ENCODE assay signal across 9 mouse cellular contexts in genomic region chr6:125493147-125493546, GRCm38 (mm10). TPM values are rescaled to one million over a fixed set of nuclear protein-coding genes. Genes with fewer than 3 reads are reported as not detected.
A peak's percentile ranks its signal among the peaks of the same experiment; 100 is the strongest.
DNase-seq lines count a peak whose midpoint lies in the region; ATAC-seq and TF ChIP-seq lines count a peak whose summit lies in the region.
"Had no signal": no experiment of that assay in that cellular context is flagged by ENCODE, and none has a peak within 500 bp of the region (broad histone marks: within the 10 kb centered on the region; RNA-seq: fewer than 3 reads in every experiment).

No protein-coding gene starts in this region.

- peak overlapping the region; percentile 84; the same call in 1 of the 2 replicates for H3K4me2 ChIP-seq in hindbrain, embryonic 11.5 days (replicated peaks; ENCODE audit: low read depth, low read length)
- peak overlapping the region; percentile 75 for H3K4me2 ChIP-seq in lung, postnatal 0 days (replicated peaks; ENCODE audit: low read depth, low read length)

- 54% methylated on average over 5 of the region's 5 CpGs for WGBS in hindbrain, embryonic 11.5 days
- 23% methylated on average over 5 of the region's 5 CpGs for WGBS in lung, postnatal 0 days

- peaks cover 21% of the 10 kb centered on the region for H3K36me3 ChIP-seq in C2C12 (ENCODE audit: control insufficient read depth, insufficient read depth)
- no peaks in the 10 kb centered on the region for H3K36me3 ChIP-seq in hindbrain, embryonic 11.5 days (ENCODE audit: control insufficient read depth, insufficient read depth, low read length)
- no peaks in the 10 kb centered on the region for H3K36me3 ChIP-seq in lung, postnatal 0 days (ENCODE audit: insufficient read depth, low read length)

- H3K9ac ChIP-seq in hindbrain, embryonic 11.5 days (ENCODE audit: low read depth, low read length): no peak overlapping the region
- peak overlapping the region; percentile 83 for H3K9ac ChIP-seq in lung, postnatal 0 days (replicated peaks; ENCODE audit: low read depth)

- no peaks in the 10 kb centered on the region for H3K27me3 ChIP-seq in C2C12 (ENCODE audit: control insufficient read depth, insufficient read depth, insufficient read length)
- peaks cover 13% of the 10 kb centered on the region for H3K27me3 ChIP-seq in hindbrain, embryonic 11.5 days (ENCODE audit: control insufficient read depth, insufficient read depth, low read length)
- H3K27me3 ChIP-seq in lung, postnatal 0 days (replicated peaks; ENCODE audit: insufficient read depth, low read length): no peaks in the 10 kb centered on the region

- ATAC-seq in hindbrain, embryonic 11.5 days (ENCODE audit: low FRiP score): no peak
- peak; percentile 77 for ATAC-seq in lung, postnatal 0 days
- no peak for ATAC-seq in erythroid progenitor cell, adult 5-6 weeks (replicated peaks; ENCODE audit: low FRiP score, poor library complexity, severe bottlenecking)

- peak overlapping the region; percentile 72 for H3K4me3 ChIP-seq in C2C12 (ENCODE audit: insufficient read depth, poor library complexity, severe bottlenecking)
- H3K4me3 ChIP-seq in hindbrain, embryonic 11.5 days (ENCODE audit: low read depth, low read length): 0 out of 2 replicates have a peak overlapping the region, but pooled peaks have one; percentile 43
- peak overlapping the region; percentile 77 for H3K4me3 ChIP-seq in lung, postnatal 0 days (ENCODE audit: low read depth, low read length)

- peaks cover 5% of the 10 kb centered on the region for H3K4me1 ChIP-seq in hindbrain, embryonic 11.5 days (replicated peaks; ENCODE audit: control insufficient read depth, insufficient read depth, low read length)
- no peaks in the 10 kb centered on the region; the same call in 1 of the 2 replicates for H3K4me1 ChIP-seq in lung, postnatal 0 days (ENCODE audit: insufficient read depth, low read depth, low read length)

- H3K79me3 ChIP-seq in C2C12 (ENCODE audit: low read depth): peaks cover 55% of the 10 kb centered on the region

- no peaks in the 10 kb centered on the region for H3K9me3 ChIP-seq in hindbrain, embryonic 11.5 days (ENCODE audit: control insufficient read depth, low read length)
- H3K9me3 ChIP-seq in lung, postnatal 0 days (ENCODE audit: low read length): no peaks in the 10 kb centered on the region

- H3K27ac ChIP-seq in hindbrain, embryonic 11.5 days (ENCODE audit: low read depth, low read length): no peak overlapping the region
- peak overlapping the region; percentile 91 for H3K27ac ChIP-seq in lung, postnatal 0 days (ENCODE audit: low read length)

- peak overlapping the region; percentile 67 for H3ac ChIP-seq in C2C12 (ENCODE audit: control insufficient read depth, insufficient read length, low read depth)

- TF ChIP-seq EP300 in lung, postnatal 0 days (IDR thresholded peaks at IDR 0.05): peak; percentile 40; the same call in 1 of the 2 replicates

- no peak for TF ChIP-seq CTCF in C2C12 (IDR thresholded peaks at IDR 0.05; ENCODE audit: control insufficient read depth, insufficient read depth, insufficient read length)
- TF ChIP-seq CTCF in lung, postnatal 0 days (IDR thresholded peaks at IDR 0.05): no peak

- peak; percentile 66 for DNase-seq in NIH3T3 (ENCODE audit: low read depth)
- no peak for DNase-seq in hindbrain, embryonic 11.5 days (ENCODE audit: low spot score)
- peak; percentile 88 for DNase-seq in lung, postnatal 0 days (ENCODE audit: low spot score)
- no peak for DNase-seq in adrenal gland, postnatal 10 days
- no peak for DNase-seq in cerebellum, adult 11-12 months
- no peak for DNase-seq in layer of hippocampus, postnatal 36 days
- DNase-seq: cerebellum, adult 18-20 months had no signal

- H3K79me2 ChIP-seq in C2C12 (ENCODE audit: control insufficient read depth, insufficient read depth): peaks cover 63% of the 10 kb centered on the region

TF ChIP-seq in C2C12, 6 proteins besides CTCF, POLR2A, EP300 and RAD21:
- TF ChIP-seq USF1 (IDR thresholded peaks at IDR 0.05; ENCODE audit: low read depth) (no peak), CEBPB (IDR thresholded peaks at IDR 0.05; ENCODE audit: low read depth) (peak; percentile 80)

RNA-seq across cellular contexts. Expression of gene Cd9, which starts 1.4 kb away (rescaled TPM):
- polyA plus RNA-seq in C2C12 (2012; fragmentation: generic; extraction: Trizol): 236 TPM
- polyA plus RNA-seq in hindbrain, embryonic 11.5 days (2014; fragmentation: Nextera tagmentation; extraction: Ambion mirVana): 42.6 and 45.9 TPM in 2 replicates
- 962 and 974 TPM in 2 replicates for polyA plus RNA-seq in lung, postnatal 0 days (2015; fragmentation: Nextera tagmentation; extraction: Ambion mirVana)
- total RNA-seq in adrenal gland, postnatal 10 days (2021): 100 to 1,000 TPM; 120 TPM
- 27.4 and 41.1 TPM in 2 replicates for total RNA-seq in erythroid progenitor cell, adult 5-6 weeks (2015; ENCODE audit: low replicate concordance)
- total RNA-seq in erythroid progenitor cell, adult 5-6 weeks (2017; ENCODE audit: low replicate concordance): 8.1 and 10.1 TPM in 2 replicates
- 10 to 100 TPM; 70.6 to 71.5 TPM for total RNA-seq in layer of hippocampus, postnatal 36 days (2021)

RNA-seq across cellular contexts. Expression of gene Vwf, which starts 53.4 kb away (rescaled TPM):
- 0.04 TPM for polyA plus RNA-seq in C2C12 (2012; fragmentation: generic; extraction: Trizol)
- 10.3 and 10.7 TPM in 2 replicates for polyA plus RNA-seq in hindbrain, embryonic 11.5 days (2014; fragmentation: Nextera tagmentation; extraction: Ambion mirVana)
- 42.4 and 55.6 TPM in 2 replicates for polyA plus RNA-seq in lung, postnatal 0 days (2015; fragmentation: Nextera tagmentation; extraction: Ambion mirVana)
- 10 to 100 TPM; 22.4 to 25.2 TPM for total RNA-seq in adrenal gland, postnatal 10 days (2021)
- 8.8 and 31.4 TPM in 2 replicates for total RNA-seq in erythroid progenitor cell, adult 5-6 weeks (2015; ENCODE audit: low replicate concordance)
- total RNA-seq in erythroid progenitor cell, adult 5-6 weeks (2017; ENCODE audit: low replicate concordance): 19.9 and 33.4 TPM in 2 replicates
- 10 to 100 TPM; 12.2 to 13.1 TPM for total RNA-seq in layer of hippocampus, postnatal 36 days (2021)

Comparison
In these comparisons a context has a peak if more than half of its experiments do, and no peak if none do; other contexts are left out.
1. DNase-seq: peak in NIH3T3 (single experiment) and lung, postnatal 0 days (single experiment); none in hindbrain, embryonic 11.5 days (single experiment), adrenal gland, postnatal 10 days (single experiment), cerebellum, adult 11-12 months (single experiment) and layer of hippocampus, postnatal 36 days (0 of 2).
2. Peak in every context shown above with its lines, with median percentiles within 50 percentile points of each other: H3K4me3 ChIP-seq.